Mouse (Mus musculus): ENCODE measurements around the gene Gm10799.

- no peak for TF ChIP-seq POLR2A (IDR thresholded peaks at IDR 0.05; ENCODE audit: insufficient read depth, low read depth, low read length)
- no peak for TF ChIP-seq CTCF (IDR thresholded peaks at IDR 0.05; ENCODE audit: insufficient read depth, low read depth, low read length)
Observed at GRCm38 (mm10) chr2:104036316-104036715, 32.0 kb downstream of the Gm10799 start.
